26 mouse cellular contexts compared by ENCODE assay signal in the genomic region with DNA sequence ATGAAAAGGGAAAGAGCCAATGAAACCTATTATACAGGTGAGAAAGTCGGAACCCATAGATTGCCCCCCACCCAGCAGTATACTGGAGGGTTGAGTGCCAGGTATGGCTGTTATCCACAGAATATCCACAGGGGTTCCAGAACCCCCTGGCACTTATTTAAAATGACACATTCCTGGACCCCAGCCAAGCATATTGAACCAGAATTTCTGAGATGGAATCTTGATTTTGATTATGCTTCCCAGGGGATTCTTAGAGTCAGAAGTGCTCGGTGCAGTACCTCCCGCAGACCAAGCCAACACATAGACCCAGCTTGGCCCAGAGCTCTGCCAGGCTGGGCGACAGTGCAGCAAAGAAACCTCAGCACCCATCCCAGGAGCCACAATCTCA. TPM values are rescaled to one million over a fixed set of nuclear protein-coding genes. Genes with fewer than 3 reads are reported as not detected.
A peak's percentile ranks its signal among the peaks of the same experiment; 100 is the strongest.
DNase-seq lines count a peak whose midpoint lies in the region; ATAC-seq lines count a peak whose summit lies in the region.
"Had no signal": no experiment of that assay in that cellular context is flagged by ENCODE, and none has a peak within 500 bp of the region (broad histone marks: within the 10 kb centered on the region; RNA-seq: fewer than 3 reads in every experiment).

No protein-coding gene starts in this region.

- H3K9me3 ChIP-seq in kidney, embryonic 16.5 days (ENCODE audit: low read length) = no peaks in the 10 kb centered on the region
- no peaks in the 10 kb centered on the region for H3K9me3 ChIP-seq in forebrain, embryonic 12.5 days
- H3K9me3 ChIP-seq: embryonic facial prominence, embryonic 13.5 days; heart, embryonic 12.5 days; hindbrain, embryonic 13.5 days; stomach, embryonic 15.5 days had no signal

- H3K9ac ChIP-seq in kidney, embryonic 16.5 days (replicated peaks; ENCODE audit: low read length) = no peak overlapping the region
- no peak overlapping the region for H3K9ac ChIP-seq in forebrain, embryonic 12.5 days
- H3K9ac ChIP-seq: embryonic facial prominence, embryonic 13.5 days; forebrain, postnatal 0 days; heart, embryonic 12.5 days; hindbrain, embryonic 13.5 days; stomach, embryonic 15.5 days had no signal

- H3K4me1 ChIP-seq in kidney, embryonic 16.5 days (ENCODE audit: insufficient read depth, low read length) = peaks cover 43% of the 10 kb centered on the region
- H3K4me1 ChIP-seq in forebrain, embryonic 12.5 days = peaks cover 9% of the 10 kb centered on the region

- H3K4me3 ChIP-seq in kidney, embryonic 16.5 days (ENCODE audit: low read length) = no peak overlapping the region
- no peak overlapping the region for H3K4me3 ChIP-seq in forebrain, embryonic 12.5 days (replicated peaks)
- H3K4me3 ChIP-seq: embryonic facial prominence, embryonic 13.5 days; forebrain, embryonic 10.5 days; heart, adult 2 months; heart, embryonic 12.5 days; hindbrain, embryonic 13.5 days; stomach, embryonic 15.5 days had no signal

- 84% methylated on average over 4 of the region's 4 CpGs for WGBS in kidney, embryonic 16.5 days
- WGBS in forebrain, embryonic 12.5 days = 86% methylated on average over 4 of the region's 4 CpGs

- H3K36me3 ChIP-seq in kidney, embryonic 16.5 days (ENCODE audit: insufficient read depth, low read length) = peaks cover 15% of the 10 kb centered on the region
- peaks cover 21% of the 10 kb centered on the region for H3K36me3 ChIP-seq in forebrain, embryonic 12.5 days (replicated peaks)

- H3K27me3 ChIP-seq in kidney, embryonic 16.5 days (ENCODE audit: insufficient read depth, low read length) = no peaks in the 10 kb centered on the region
- H3K27me3 ChIP-seq in forebrain, embryonic 12.5 days = no peaks in the 10 kb centered on the region
- H3K27me3 ChIP-seq: CH12.LX; embryonic facial prominence, embryonic 13.5 days; heart, embryonic 12.5 days; hindbrain, embryonic 13.5 days; Patski; stomach, embryonic 15.5 days had no signal

- no peak for DNase-seq in kidney, adult 8-10 months
- DNase-seq in testis, postnatal 10 days (ENCODE audit: low spot score) = peak; percentile 39
- DNase-seq in testis, postnatal 14 days (ENCODE audit: low spot score) = no peak
- DNase-seq in cerebellum, postnatal 14 days = peak; percentile 50 to 53
- no peak for DNase-seq in neural tube, embryonic 10.5 days (ENCODE audit: extremely low spot score, low spot score)
- DNase-seq: adrenal gland, postnatal 14 days; B cell, adult 2 months; forebrain, postnatal 0 days; heart, adult 2 months; heart, postnatal 4 days; kidney, adult 9 months; kidney, postnatal 25 days; lung, postnatal 10 days; midbrain, embryonic 14.5 days; right cerebral cortex, postnatal 25 days; thymus, adult 2 months; thymus, postnatal 36 days had no signal

- peak overlapping the region; percentile 45; the same call in 1 of the 2 replicates for H3K27ac ChIP-seq in kidney, embryonic 16.5 days (ENCODE audit: low read length)
- no peak overlapping the region for H3K27ac ChIP-seq in forebrain, embryonic 12.5 days
- H3K27ac ChIP-seq: embryonic facial prominence, embryonic 13.5 days; forebrain, embryonic 10.5 days; heart, adult 2 months; hindbrain, embryonic 13.5 days had no signal

- no peak for ATAC-seq in kidney, embryonic 16.5 days (ENCODE audit: low FRiP score, low TSS enrichment)
- ATAC-seq in forebrain, embryonic 12.5 days (ENCODE audit: low FRiP score) = no peak
- ATAC-seq: forebrain, postnatal 0 days; Patski had no signal

- no peak overlapping the region for H3K4me2 ChIP-seq in kidney, embryonic 16.5 days (replicated peaks; ENCODE audit: low read depth, low read length)
- H3K4me2 ChIP-seq in forebrain, embryonic 12.5 days = no peak overlapping the region
- H3K4me2 ChIP-seq: embryonic facial prominence, embryonic 13.5 days; heart, embryonic 12.5 days; hindbrain, embryonic 13.5 days; stomach, embryonic 15.5 days had no signal

RNA-seq across cellular contexts. Expression of a gene that starts 3.7 kb away (rescaled TPM):
- polyA plus RNA-seq in kidney, embryonic 16.5 days (2015; fragmentation: Nextera tagmentation; extraction: Ambion mirVana) = 16.7 and 18.0 TPM in 2 replicates
- polyA plus RNA-seq in forebrain, embryonic 12.5 days (2016; fragmentation: Nextera tagmentation; extraction: Ambion mirVana) = 11.2 TPM in 2 replicates

Comparison
In these comparisons a context has a peak if more than half of its experiments do, and no peak if none do; other contexts are left out.
1. DNase-seq: peak in testis, postnatal 10 days (single experiment) and cerebellum, postnatal 14 days (2 of 2); none in kidney, adult 8-10 months (0 of 2), testis, postnatal 14 days (single experiment) and neural tube, embryonic 10.5 days (single experiment).